Mouse (Mus musculus): ENCODE results near the gene Car5a. TPM values are rescaled to one million over a fixed set of nuclear protein-coding genes. Genes with fewer than 3 reads are reported as not detected.

Gene Car5a
- total and polyA plus RNA-seq, 3 experiments, result not detected

- no peak for DNase-seq
- Histone ChIP-seq H3K27ac (no peak overlapping the region), H3K36me3 (ENCODE audit: control insufficient read depth, insufficient read depth, low read length) (no peaks in the 10 kb centered on the region), H3K4me1 (ENCODE audit: control insufficient read depth, insufficient read depth, low read length) (peaks cover 4% of the 10 kb centered on the region), H3K4me3 (no peak overlapping the region), H3K79me2 (replicated peaks; ENCODE audit: control insufficient read depth, insufficient read depth, low read length) (no peaks in the 10 kb centered on the region), H3K27me3 (ENCODE audit: control insufficient read depth, insufficient read depth, low read length) (no peaks in the 10 kb centered on the region), H3K9ac (ENCODE audit: low read depth, low read length) (no peak overlapping the region)
- TF ChIP-seq EP300 (IDR thresholded peaks at IDR 0.05; ENCODE audit: insufficient read depth, low read depth, low read length) (no peak), POLR2A (IDR thresholded peaks at IDR 0.05; ENCODE audit: insufficient read depth, low read depth, low read length) (no peak), CTCF (IDR thresholded peaks at IDR 0.05) (no peak)
- intact Hi-C loops (cut with DNase I), result no loop called here
- WGBS, result 42% methylated on average over 5 of the region's 5 CpGs
Measured at GRCm38 (mm10) chr8:121905864-121906263, 38.8 kb downstream of the Car5a start.

GRCm38 (mm10) chr8:121905420-121905819, 39.3 kb downstream of the Car5a start:
- H3K27me3 ChIP-seq (ENCODE audit: control insufficient read depth, insufficient read depth, low read length), result no peaks in the 10 kb centered on the region
- WGBS, result 57% methylated on average over 1 of the region's 1 CpGs
- no peak overlapping the region for H3K9ac ChIP-seq (ENCODE audit: low read depth, low read length)
- TF ChIP-seq EP300 (IDR thresholded peaks at IDR 0.05; ENCODE audit: insufficient read depth, low read depth, low read length) (no peak), POLR2A (IDR thresholded peaks at IDR 0.05; ENCODE audit: insufficient read depth, low read depth, low read length) (no peak), CTCF (IDR thresholded peaks at IDR 0.05) (no peak)
- no peak overlapping the region for H3K27ac ChIP-seq
- peaks cover 4% of the 10 kb centered on the region for H3K4me1 ChIP-seq (ENCODE audit: control insufficient read depth, insufficient read depth, low read length)
- DNase-seq, result no peak
- H3K4me3 ChIP-seq, result no peak overlapping the region
- H3K79me2 ChIP-seq (replicated peaks; ENCODE audit: control insufficient read depth, insufficient read depth, low read length), result no peaks in the 10 kb centered on the region
- intact Hi-C loops (cut with DNase I), result no loop called here
- H3K36me3 ChIP-seq (ENCODE audit: control insufficient read depth, insufficient read depth, low read length), result no peaks in the 10 kb centered on the region

- Histone ChIP-seq H3K36me3 (ENCODE audit: control insufficient read depth, insufficient read depth, low read length) (no peaks in the 10 kb centered on the region), H3K79me2 (replicated peaks; ENCODE audit: control insufficient read depth, insufficient read depth, low read length) (no peaks in the 10 kb centered on the region), H3K27ac (no peak overlapping the region), H3K4me3 (no peak overlapping the region), H3K27me3 (ENCODE audit: control insufficient read depth, insufficient read depth, low read length) (no peaks in the 10 kb centered on the region), H3K9ac (ENCODE audit: low read depth, low read length) (no peak overlapping the region), H3K4me1 (ENCODE audit: control insufficient read depth, insufficient read depth, low read length) (peaks cover 4% of the 10 kb centered on the region)
- WGBS, result 87% methylated on average over 9 of the region's 9 CpGs
- intact Hi-C loops (cut with DNase I), result no loop called here
- DNase-seq, result no peak
- TF ChIP-seq CTCF (IDR thresholded peaks at IDR 0.05) (no peak), EP300 (IDR thresholded peaks at IDR 0.05; ENCODE audit: insufficient read depth, low read depth, low read length) (no peak)
Measured at GRCm38 (mm10) chr8:121904999-121905398, 39.7 kb downstream of the Car5a start.

- no peak for TF ChIP-seq CTCF (IDR thresholded peaks at IDR 0.05)
- TF ChIP-seq EP300 (IDR thresholded peaks at IDR 0.05; ENCODE audit: insufficient read depth, low read depth, low read length), result no peak
- TF ChIP-seq POLR2A (IDR thresholded peaks at IDR 0.05; ENCODE audit: insufficient read depth, low read depth, low read length), result no peak
- no peak for DNase-seq
- H3K36me3 ChIP-seq (ENCODE audit: control insufficient read depth, insufficient read depth, low read length), result no peaks in the 10 kb centered on the region
- H3K9ac ChIP-seq (ENCODE audit: low read depth, low read length), result no peak overlapping the region
- H3K27me3 ChIP-seq (ENCODE audit: control insufficient read depth, insufficient read depth, low read length), result no peaks in the 10 kb centered on the region
- no peak overlapping the region for H3K4me3 ChIP-seq
- H3K79me2 ChIP-seq (replicated peaks; ENCODE audit: control insufficient read depth, insufficient read depth, low read length), result no peaks in the 10 kb centered on the region
- peaks cover 4% of the 10 kb centered on the region for H3K4me1 ChIP-seq (ENCODE audit: control insufficient read depth, insufficient read depth, low read length)
- no peak overlapping the region for H3K27ac ChIP-seq
- intact Hi-C loops (cut with DNase I), result no loop called here
- 80% methylated on average over 6 of the region's 6 CpGs for WGBS
Measured at GRCm38 (mm10) chr8:121903977-121904376, 40.7 kb downstream of the Car5a start.

GRCm38 (mm10) chr8:121901498-121902236, 43.0 kb downstream of the Car5a start:
- intact Hi-C loops (cut with DNase I), result no loop called here
- no peak overlapping the region for H3K27ac ChIP-seq
- DNase-seq, result peak in 1 of 2 experiments; percentile 20
- H3K36me3 ChIP-seq (ENCODE audit: control insufficient read depth, insufficient read depth, low read length), result no peaks in the 10 kb centered on the region
- no peak overlapping the region for H3K4me3 ChIP-seq
- no peaks in the 10 kb centered on the region for H3K79me2 ChIP-seq (replicated peaks; ENCODE audit: control insufficient read depth, insufficient read depth, low read length)
- H3K4me1 ChIP-seq (ENCODE audit: control insufficient read depth, insufficient read depth, low read length), result peaks cover 8% of the 10 kb centered on the region
- H3K9ac ChIP-seq (ENCODE audit: low read depth, low read length), result no peak overlapping the region
- H3K27me3 ChIP-seq (ENCODE audit: control insufficient read depth, insufficient read depth, low read length), result no peaks in the 10 kb centered on the region
- 40% methylated on average over 8 of the region's 8 CpGs for WGBS
- TF ChIP-seq POLR2A (IDR thresholded peaks at IDR 0.05; ENCODE audit: insufficient read depth, low read depth, low read length) (no peak), EP300 (IDR thresholded peaks at IDR 0.05; ENCODE audit: insufficient read depth, low read depth, low read length) (no peak), CTCF (IDR thresholded peaks at IDR 0.05) (no peak)

GRCm38 (mm10) chr8:121899180-121900044, 45.3 kb downstream of the Car5a start:
- H3K27ac ChIP-seq, result no peak overlapping the region
- H3K4me3 ChIP-seq, result no peak overlapping the region
- peaks cover 8% of the 10 kb centered on the region for H3K4me1 ChIP-seq (ENCODE audit: control insufficient read depth, insufficient read depth, low read length)
- H3K9ac ChIP-seq (ENCODE audit: low read depth, low read length), result no peak overlapping the region
- no peak for DNase-seq
- TF ChIP-seq EP300 (IDR thresholded peaks at IDR 0.05; ENCODE audit: insufficient read depth, low read depth, low read length) (no peak), POLR2A (IDR thresholded peaks at IDR 0.05; ENCODE audit: insufficient read depth, low read depth, low read length) (no peak), CTCF (IDR thresholded peaks at IDR 0.05) (no peak)
- H3K79me2 ChIP-seq (replicated peaks; ENCODE audit: control insufficient read depth, insufficient read depth, low read length), result no peaks in the 10 kb centered on the region
- H3K36me3 ChIP-seq (ENCODE audit: control insufficient read depth, insufficient read depth, low read length), result no peaks in the 10 kb centered on the region
- intact Hi-C loops (cut with DNase I), result no loop called here
- H3K27me3 ChIP-seq (ENCODE audit: control insufficient read depth, insufficient read depth, low read length), result no peaks in the 10 kb centered on the region
- WGBS, result 85% methylated on average over 18 of the region's 18 CpGs

All from heart, adult 2 months (tissue).